Mouse (Mus musculus) lung, postnatal 0 days (tissue): Measurements from ENCODE around the gene Irf8. TPM values are rescaled to one million over a fixed set of nuclear protein-coding genes. Genes with fewer than 3 reads are reported as not detected.
A peak's percentile ranks its signal among the peaks of the same experiment; 100 is the strongest.
"Not testable (repeated sequence)": the region's sequence is repeated elsewhere in the genome, so short reads cannot be mapped to it uniquely, and the experiment has no call there.

ENCODE experiments used
- ATAC-seq: fragments of 200-750 bp; cut with Nextera tagmentation; 2 replicates; pipeline ENCODE4 v1.8.0; 2017; ENCODE audit warnings: moderate library complexity
- DNase-seq: peaks from one replicate; pipeline ENCODE4 v3.0.0-alpha.2; 2016; ENCODE audit warnings: low spot score
- H3K27ac ChIP-seq: fragments of 300-500 bp; sonication (generic); 2 replicates; pipeline ENCODE4 v1.5.1; 2014; ENCODE audit warnings: antibody characterized with exemption, mild to moderate bottlenecking, low read length, mixed read lengths
- H3K27me3 ChIP-seq: fragments of 300-500 bp; sonication (generic); replicated peaks from 2 replicates; pipeline ENCODE4 v1.6.1; 2014; ENCODE audit warnings: low read length, mixed read lengths; ENCODE audit not compliant: insufficient read depth
- H3K36me3 ChIP-seq: fragments of 300-500 bp; sonication (generic); 2 replicates; pipeline ENCODE4 v1.6.1; 2014; ENCODE audit warnings: low read length, mixed read lengths; ENCODE audit not compliant: insufficient read depth
- H3K4me1 ChIP-seq: fragments of 300-500 bp; sonication (generic); 2 replicates; pipeline ENCODE4 v1.6.1; 2014; ENCODE audit warnings: antibody characterized with exemption, low read depth, low read length, mixed read lengths; ENCODE audit not compliant: insufficient read depth
- H3K4me2 ChIP-seq: fragments of 300-500 bp; sonication (generic); replicated peaks from 2 replicates; pipeline ENCODE4 v1.6.1; 2014; ENCODE audit warnings: low read depth, mild to moderate bottlenecking, low read length, moderate library complexity, mixed read lengths
- H3K4me3 ChIP-seq: fragments of 300-500 bp; sonication (generic); 2 replicates; pipeline ENCODE4 v1.5.1; 2014; ENCODE audit warnings: low read depth, low read length
- H3K9ac ChIP-seq: fragments of 300-500 bp; sonication (generic); replicated peaks from 2 replicates; pipeline ENCODE4 v1.6.1; 2014; ENCODE audit warnings: low read depth, mild to moderate bottlenecking
- H3K9me3 ChIP-seq: fragments of 300-500 bp; sonication (generic); 2 replicates; pipeline ENCODE4 v1.6.1; 2016; ENCODE audit warnings: low read length, mixed read lengths
- CTCF ChIP-seq: IDR thresholded peaks from 2 replicates; pipeline ENCODE4 v1.5.1; 2016; ENCODE audit warnings: antibody characterized with exemption, mild to moderate bottlenecking
- EP300 ChIP-seq: IDR thresholded peaks from 2 replicates; pipeline ENCODE4 v1.6.1; 2016; ENCODE audit warnings: antibody characterized with exemption, mild to moderate bottlenecking, control low read depth
- WGBS: fragments of 180-500 bp; shearing (Covaris S2); extraction: QIAGEN DNeasy Blood & Tissue Kit; methylation state at CpG from one replicate; pipeline ENCODE4 v1.1.7; 2014; 5-methylcytosine and 5-hydroxymethylcytosine counted together
- polyA plus RNA-seq: library from polyadenylated mRNA; unstranded; fragments of >200 nt; fragmentation: Nextera tagmentation; extraction: Ambion mirVana; gene quantifications from 2 replicates; pipeline ENCODE4 v1.2.1, GENCODE M21; 2015

Gene Irf8
- polyA plus RNA-seq, 1 experiment from 2014 or later, result 36.4 TPM

- Histone ChIP-seq H3K4me1 (no peaks in the 10 kb centered on the region), H3K36me3 (no peaks in the 10 kb centered on the region), H3K4me3 (no peak overlapping the region), H3K9me3 (no peaks in the 10 kb centered on the region), H3K4me2 (no peak overlapping the region), H3K9ac (no peak overlapping the region), H3K27ac (no peak overlapping the region), H3K27me3 (no peaks in the 10 kb centered on the region)
- ATAC-seq (peak; percentile 78), DNase-seq (peak; percentile 93)
- WGBS, result 44% methylated on average over 9 of the region's 9 CpGs
- peak; percentile 99 for TF ChIP-seq CTCF
- TF ChIP-seq EP300, result no peak
Measured at GRCm38 (mm10) chr8:120795944-120796635, 59.9 kb downstream of the Irf8 start.

GRCm38 (mm10) chr8:120797019-120797727 lies 61.0 kb downstream of the Irf8 start:
- H3K36me3 ChIP-seq, result no peaks in the 10 kb centered on the region
- no peaks in the 10 kb centered on the region for H3K27me3 ChIP-seq
- ATAC-seq, result no peak
- H3K27ac ChIP-seq, result no peak overlapping the region
- no peak for TF ChIP-seq CTCF
- no peak for TF ChIP-seq EP300
- no peak overlapping the region for H3K4me2 ChIP-seq
- DNase-seq, result no peak
- H3K9ac ChIP-seq, result no peak overlapping the region
- H3K4me1 ChIP-seq, result no peaks in the 10 kb centered on the region
- WGBS, result 67% methylated on average over 9 of the region's 9 CpGs
- no peaks in the 10 kb centered on the region for H3K9me3 ChIP-seq
- H3K4me3 ChIP-seq, result no peak overlapping the region

GRCm38 (mm10) chr8:120800308-120800865 lies 64.2 kb downstream of the Irf8 start:
- H3K9ac ChIP-seq, result no peak overlapping the region
- H3K4me1 ChIP-seq, result no peaks in the 10 kb centered on the region
- no peaks in the 10 kb centered on the region for H3K27me3 ChIP-seq
- H3K9me3 ChIP-seq, result no peaks in the 10 kb centered on the region
- TF ChIP-seq EP300 (no peak), CTCF (peak; percentile 91)
- no peak overlapping the region for H3K27ac ChIP-seq
- H3K36me3 ChIP-seq, result no peaks in the 10 kb centered on the region
- WGBS, result 8% methylated on average over 16 of the region's 17 CpGs
- ATAC-seq (no peak), DNase-seq (peak; percentile 43)
- no peak overlapping the region for H3K4me3 ChIP-seq
- no peak overlapping the region for H3K4me2 ChIP-seq

- H3K9me3 ChIP-seq, H3K4me1 ChIP-seq, DNase-seq, H3K27me3 ChIP-seq, H3K4me2 ChIP-seq, H3K4me3 ChIP-seq, H3K36me3 ChIP-seq, H3K9ac ChIP-seq, H3K27ac ChIP-seq, ATAC-seq: not testable (repeated sequence)
- 62% methylated on average over 6 of the region's 6 CpGs for WGBS
Measured at GRCm38 (mm10) chr8:120803661-120804375, 67.7 kb downstream of the Irf8 start.

- Histone ChIP-seq H3K36me3 (no peaks in the 10 kb centered on the region), H3K4me1 (no peaks in the 10 kb centered on the region), H3K9ac (no peak overlapping the region), H3K27me3 (no peaks in the 10 kb centered on the region), H3K9me3 (no peaks in the 10 kb centered on the region), H3K4me2 (no peak overlapping the region), H3K4me3 (no peak overlapping the region), H3K27ac (no peak overlapping the region)
- ATAC-seq, result peak; percentile 20
- 58% methylated on average over 3 of the region's 3 CpGs for WGBS
- DNase-seq, result peak; percentile 37
- TF ChIP-seq EP300 (peak; percentile 44), CTCF (no peak)
Measured at GRCm38 (mm10) chr8:120804741-120805140, 68.6 kb downstream of the Irf8 start.

Other genes with a start within 250 kb of the Irf8 start
- gene Gins2, start 147.1 kb upstream of the Irf8 start, polyA plus RNA-seq, result 10.9 and 13.4 TPM in 2 replicates
- 2.0 and 2.1 TPM in 2 replicates for gene 1190005I06Rik, start 88.7 kb upstream of the Irf8 start, polyA plus RNA-seq
- gene Gm27021, start 68.3 kb upstream of the Irf8 start, polyA plus RNA-seq, result 1.00 and 1.3 TPM in 2 replicates
- 1,092 and 1,166 TPM in 2 replicates for gene Cox4i1, start 68.1 kb upstream of the Irf8 start, polyA plus RNA-seq
- gene Emc8, start 67.8 kb upstream of the Irf8 start, polyA plus RNA-seq, result 131 and 137 TPM in 2 replicates